Mouse (Mus musculus): ENCODE results near the gene Dnal1. TPM values are rescaled to one million over a fixed set of nuclear protein-coding genes. Genes with fewer than 3 reads are reported as not detected.

Gene Dnal1
- polyA plus RNA-seq, 1 experiment, result 9.2 TPM

DNA sequence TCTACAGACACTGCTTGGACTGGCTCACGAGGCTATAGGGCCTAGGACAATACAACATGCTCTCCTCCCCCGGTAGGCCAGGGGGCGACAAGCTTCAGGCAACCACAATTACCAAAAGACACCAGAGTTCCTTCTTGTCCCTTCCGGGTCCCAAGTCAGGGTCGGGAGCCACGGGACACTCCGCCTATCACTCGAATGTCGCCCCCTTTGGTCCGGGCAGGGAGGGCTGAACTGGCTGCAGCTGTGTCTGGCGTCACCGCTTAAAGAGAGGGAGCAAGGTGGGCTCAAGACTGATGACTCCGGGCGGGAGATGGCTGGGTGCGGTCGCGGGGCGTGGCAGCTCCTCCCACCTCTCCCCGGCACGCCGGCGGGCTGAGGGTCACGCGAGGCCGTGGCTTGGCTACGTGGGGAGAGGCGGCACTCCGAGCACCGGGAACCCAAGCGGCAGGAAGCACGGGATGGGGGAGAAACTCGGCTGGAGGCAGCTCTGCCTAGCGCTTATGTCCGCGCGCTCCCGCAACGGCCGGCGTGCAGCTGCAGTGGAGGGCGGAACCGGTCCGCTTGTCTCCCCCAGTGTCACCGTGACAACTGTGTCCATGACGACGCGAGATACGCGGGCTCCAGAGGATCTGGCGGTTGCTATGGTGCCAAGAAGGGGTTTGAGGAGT lies 33.9 kb downstream of the Dnal1 start, which contains the start of gene Pnma1:
Pnma1 (minus strand) TSS at position 536 of the 668 bp plus-strand sequence.
- 2% methylated on average over 50 of the region's 50 CpGs for WGBS
- Histone ChIP-seq H3K4me1 (ENCODE audit: control insufficient read depth, insufficient read depth, low read length) (no peaks in the 10 kb centered on the region), H3K4me3 (replicated peaks; ENCODE audit: extremely low read depth, low read depth, low read length) (peak within 1 kb of the TSS; percentile 60)
- DNase-seq, result peak; percentile 54
- TF ChIP-seq CTCF (IDR thresholded peaks at IDR 0.05; ENCODE audit: insufficient read depth, low read length) (peak; percentile 65; the same call in 1 of the 2 replicates), POLR2A (IDR thresholded peaks at IDR 0.05; ENCODE audit: borderline replicate concordance, extremely low read depth, low read depth, low read length) (0 out of 2 replicates have a peak, but pooled peaks have one; percentile 5)

- TF ChIP-seq CTCF (IDR thresholded peaks at IDR 0.05; ENCODE audit: insufficient read depth, low read length), result no peak
- no peak for TF ChIP-seq POLR2A (IDR thresholded peaks at IDR 0.05; ENCODE audit: borderline replicate concordance, extremely low read depth, low read depth, low read length)
- no peak for DNase-seq
- H3K4me3 ChIP-seq (replicated peaks; ENCODE audit: extremely low read depth, low read depth, low read length), result peak overlapping the region; percentile 60
- 21% methylated on average over 10 of the region's 10 CpGs for WGBS
- H3K4me1 ChIP-seq (ENCODE audit: control insufficient read depth, insufficient read depth, low read length), result no peaks in the 10 kb centered on the region
Observed at GRCm38 (mm10) chr12:84148622-84149012, 34.5 kb downstream of the Dnal1 start.

DNA sequence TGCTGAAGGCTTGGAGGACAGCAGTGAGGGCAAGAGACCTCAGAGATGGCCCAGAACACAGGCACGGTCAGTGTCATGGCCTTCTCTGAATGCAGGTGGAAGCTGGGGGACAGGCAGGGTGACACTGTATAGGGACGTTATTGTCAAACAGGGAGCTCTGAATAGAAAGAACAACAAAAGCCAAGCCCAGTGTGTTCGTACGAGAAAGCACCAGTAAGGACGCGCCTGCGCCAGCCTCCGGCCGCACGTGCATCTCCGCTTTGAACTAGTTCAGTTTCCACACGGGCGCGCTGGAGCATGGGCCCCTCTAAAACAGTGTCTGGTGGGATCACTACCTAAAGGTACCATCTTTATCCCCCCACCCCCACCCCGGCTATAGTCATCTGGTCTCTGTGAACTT lies 35.8 kb downstream of the Dnal1 start:
- WGBS, result 95% methylated on average over 15 of the region's 15 CpGs
- Histone ChIP-seq H3K4me3 (replicated peaks; ENCODE audit: extremely low read depth, low read depth, low read length) (no peak overlapping the region), H3K4me1 (ENCODE audit: control insufficient read depth, insufficient read depth, low read length) (0 out of 2 replicates have a peak, but pooled peaks cover 2% of the 10 kb centered on the region)
- DNase-seq, result no peak
- TF ChIP-seq CTCF (IDR thresholded peaks at IDR 0.05; ENCODE audit: insufficient read depth, low read length), result no peak
- no peak for TF ChIP-seq POLR2A (IDR thresholded peaks at IDR 0.05; ENCODE audit: borderline replicate concordance, extremely low read depth, low read depth, low read length)

DNA sequence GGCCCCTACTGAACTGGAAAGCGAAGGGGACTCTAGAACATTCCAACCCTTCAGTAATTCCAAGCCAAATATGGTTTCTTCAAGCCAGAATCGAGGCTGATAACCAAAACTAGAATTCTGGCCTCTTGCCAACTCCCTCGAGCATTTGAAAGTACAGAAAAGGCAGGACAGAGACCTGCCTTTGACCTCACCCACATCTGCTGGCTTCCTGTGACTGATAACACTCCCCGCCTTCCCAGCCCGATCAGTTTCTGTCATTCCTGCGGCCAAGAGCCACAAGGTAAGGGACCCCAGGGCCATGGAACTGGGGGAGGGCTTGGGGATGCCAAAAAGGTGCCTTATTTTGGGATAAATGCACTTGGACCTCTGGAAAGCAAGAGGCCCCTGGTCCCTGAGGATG lies 36.8 kb downstream of the Dnal1 start:
- 30% methylated on average over 6 of the region's 6 CpGs for WGBS
- TF ChIP-seq POLR2A (IDR thresholded peaks at IDR 0.05; ENCODE audit: borderline replicate concordance, extremely low read depth, low read depth, low read length) (no peak), CTCF (IDR thresholded peaks at IDR 0.05; ENCODE audit: insufficient read depth, low read length) (no peak)
- no peak overlapping the region for H3K4me3 ChIP-seq (replicated peaks; ENCODE audit: extremely low read depth, low read depth, low read length)
- no peak for DNase-seq
- H3K4me1 ChIP-seq (ENCODE audit: control insufficient read depth, insufficient read depth, low read length), result 0 out of 2 replicates have a peak, but pooled peaks cover 2% of the 10 kb centered on the region

DNA sequence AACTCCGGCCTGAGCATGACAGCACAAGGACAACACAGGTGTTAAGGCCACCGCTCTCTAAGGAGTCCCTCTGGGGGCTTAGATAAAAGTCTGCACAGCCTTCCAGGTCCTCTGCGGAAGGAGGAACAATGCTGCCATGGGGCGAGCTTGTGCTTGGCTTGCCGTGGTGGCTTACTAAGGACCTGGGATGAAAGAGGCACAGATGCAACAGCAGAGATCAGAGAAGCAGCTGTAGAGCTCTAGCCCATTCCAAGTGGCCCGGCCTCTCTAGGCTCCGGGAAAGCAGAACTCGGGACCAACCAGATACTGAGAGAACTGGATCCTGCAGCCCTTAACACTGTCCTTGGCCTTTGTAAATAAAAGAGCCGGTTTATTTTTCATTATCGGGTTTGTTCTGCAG lies 37.7 kb downstream of the Dnal1 start:
- no peak for DNase-seq
- TF ChIP-seq CTCF (IDR thresholded peaks at IDR 0.05; ENCODE audit: insufficient read depth, low read length), result no peak
- no peak for TF ChIP-seq POLR2A (IDR thresholded peaks at IDR 0.05; ENCODE audit: borderline replicate concordance, extremely low read depth, low read depth, low read length)
- 79% methylated on average over 10 of the region's 10 CpGs for WGBS
- 0 out of 2 replicates have a peak, but pooled peaks cover 2% of the 10 kb centered on the region for H3K4me1 ChIP-seq (ENCODE audit: control insufficient read depth, insufficient read depth, low read length)
- no peak overlapping the region for H3K4me3 ChIP-seq (replicated peaks; ENCODE audit: extremely low read depth, low read depth, low read length)

GRCm38 (mm10) chr12:84152352-84153190 lies 38.4 kb downstream of the Dnal1 start:
- no peak for DNase-seq
- WGBS, result 72% methylated on average over 32 of the region's 32 CpGs
- TF ChIP-seq POLR2A (IDR thresholded peaks at IDR 0.05; ENCODE audit: borderline replicate concordance, extremely low read depth, low read depth, low read length), result no peak
- H3K4me1 ChIP-seq (ENCODE audit: control insufficient read depth, insufficient read depth, low read length), result 0 out of 2 replicates have a peak, but pooled peaks cover 2% of the 10 kb centered on the region
- H3K4me3 ChIP-seq (replicated peaks; ENCODE audit: extremely low read depth, low read depth, low read length), result no peak overlapping the region

GRCm38 (mm10) chr12:84153414-84153813 lies 39.2 kb downstream of the Dnal1 start:
- no peak for DNase-seq
- Histone ChIP-seq H3K4me3 (replicated peaks; ENCODE audit: extremely low read depth, low read depth, low read length) (no peak overlapping the region), H3K4me1 (ENCODE audit: control insufficient read depth, insufficient read depth, low read length) (0 out of 2 replicates have a peak, but pooled peaks cover 2% of the 10 kb centered on the region)
- 85% methylated on average over 6 of the region's 6 CpGs for WGBS
- TF ChIP-seq POLR2A (IDR thresholded peaks at IDR 0.05; ENCODE audit: borderline replicate concordance, extremely low read depth, low read depth, low read length) (no peak), CTCF (IDR thresholded peaks at IDR 0.05; ENCODE audit: insufficient read depth, low read length) (no peak)

DNA sequence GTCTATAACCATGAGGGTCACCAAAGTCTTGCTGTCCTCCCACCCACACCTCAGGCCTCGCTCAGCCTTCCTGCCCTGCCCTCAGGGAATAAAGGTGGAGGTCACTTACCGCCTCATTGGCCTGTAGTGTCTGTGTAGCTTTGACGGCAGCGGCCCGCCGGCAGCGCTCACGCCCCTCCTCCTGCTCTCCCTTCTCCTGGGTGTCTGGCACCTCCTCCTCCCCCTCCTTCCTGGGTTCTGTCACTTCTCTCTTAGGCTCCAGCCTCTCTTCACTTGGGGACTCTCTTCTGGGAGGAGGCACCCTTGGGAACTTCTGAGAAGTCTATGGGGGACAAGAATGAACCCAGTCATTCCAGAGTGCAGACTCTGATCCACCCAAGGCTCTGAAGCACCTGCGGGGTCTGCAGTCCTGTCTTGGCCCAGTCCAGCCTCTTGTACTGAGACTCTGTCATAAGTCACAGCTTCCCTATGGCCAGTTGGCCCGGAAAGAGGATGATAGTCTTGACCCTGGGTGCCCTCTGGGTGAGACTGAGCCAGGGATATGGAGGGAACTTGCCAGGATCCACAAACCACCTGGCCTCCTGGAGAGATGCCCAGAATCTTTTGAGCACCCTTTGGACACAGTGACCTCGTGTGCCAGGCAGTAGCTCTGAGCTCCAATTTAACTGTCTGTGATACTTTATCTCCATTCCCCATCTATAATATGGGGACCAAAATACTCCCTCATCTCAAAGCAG lies 40.8 kb downstream of the Dnal1 start:
- DNase-seq, result no peak
- no peak overlapping the region for H3K4me3 ChIP-seq (replicated peaks; ENCODE audit: extremely low read depth, low read depth, low read length)
- 0 out of 2 replicates have a peak, but pooled peaks cover 2% of the 10 kb centered on the region for H3K4me1 ChIP-seq (ENCODE audit: control insufficient read depth, insufficient read depth, low read length)
- no peak for TF ChIP-seq CTCF (IDR thresholded peaks at IDR 0.05; ENCODE audit: insufficient read depth, low read length)
- no peak for TF ChIP-seq POLR2A (IDR thresholded peaks at IDR 0.05; ENCODE audit: borderline replicate concordance, extremely low read depth, low read depth, low read length)
- 45% methylated on average over 11 of the region's 11 CpGs for WGBS

- no peak for TF ChIP-seq CTCF (IDR thresholded peaks at IDR 0.05; ENCODE audit: insufficient read depth, low read length)
- no peak for TF ChIP-seq POLR2A (IDR thresholded peaks at IDR 0.05; ENCODE audit: borderline replicate concordance, extremely low read depth, low read depth, low read length)
- 56% methylated on average over 2 of the region's 2 CpGs for WGBS
- Histone ChIP-seq H3K4me3 (replicated peaks; ENCODE audit: extremely low read depth, low read depth, low read length) (no peak overlapping the region), H3K4me1 (ENCODE audit: control insufficient read depth, insufficient read depth, low read length) (0 out of 2 replicates have a peak, but pooled peaks cover 2% of the 10 kb centered on the region)
- no peak for DNase-seq
Observed at GRCm38 (mm10) chr12:84155523-84155871, 41.3 kb downstream of the Dnal1 start.

All from lung, adult 2 months (tissue).